Mouse (Mus musculus) lung, embryonic 15.5 days (tissue): ENCODE results near the gene Gm42669. TPM values are rescaled to one million over a fixed set of nuclear protein-coding genes. Genes with fewer than 3 reads are reported as not detected.

ENCODE experiments used
- ATAC-seq: fragments of 200-750 bp; cut with Nextera tagmentation; 2 replicates; pipeline ENCODE4 v1.8.0; 2017; ENCODE audit warnings: moderate number of reproducible peaks, borderline replicate concordance; ENCODE audit not compliant: low FRiP score, low TSS enrichment; ENCODE audit errors: extremely low read depth
- H3K27ac ChIP-seq: fragments of 300-500 bp; sonication (generic); 2 replicates; pipeline ENCODE4 v1.5.1; 2015; ENCODE audit warnings: moderate library complexity, mild to moderate bottlenecking, inconsistent platforms
- H3K27me3 ChIP-seq: fragments of 300-500 bp; sonication (generic); 2 replicates; pipeline ENCODE4 v1.6.1; 2015; ENCODE audit warnings: inconsistent platforms
- H3K36me3 ChIP-seq: fragments of 300-500 bp; sonication (generic); 2 replicates; pipeline ENCODE4 v1.6.1; 2015; ENCODE audit warnings: inconsistent platforms
- H3K4me1 ChIP-seq: fragments of 300-500 bp; sonication (generic); 2 replicates; pipeline ENCODE4 v1.6.1; 2015; ENCODE audit warnings: inconsistent platforms
- H3K4me2 ChIP-seq: fragments of 300-500 bp; sonication (generic); 2 replicates; pipeline ENCODE4 v1.6.1; 2015; ENCODE audit warnings: inconsistent platforms, mild to moderate bottlenecking, moderate library complexity
- H3K4me3 ChIP-seq: fragments of 300-500 bp; sonication (generic); 2 replicates; pipeline ENCODE4 v1.5.1; 2015; ENCODE audit warnings: mild to moderate bottlenecking, inconsistent platforms
- H3K9ac ChIP-seq: fragments of 300-500 bp; sonication (generic); 2 replicates; pipeline ENCODE4 v1.6.1; 2015; ENCODE audit warnings: inconsistent platforms
- H3K9me3 ChIP-seq: fragments of 300-500 bp; sonication (generic); 2 replicates; pipeline ENCODE4 v1.6.1; 2016; ENCODE audit warnings: inconsistent platforms
- WGBS: fragments of 180-500 bp; shearing (Covaris S2); methylation state at CpG from one replicate; pipeline ENCODE4 v1.1.7; 2015; 5-methylcytosine and 5-hydroxymethylcytosine counted together
- polyA plus RNA-seq: library from polyadenylated mRNA; unstranded; fragments of >200 nt; fragmentation: Nextera tagmentation; extraction: Ambion mirVana; gene quantifications from 2 replicates; pipeline ENCODE4 v1.2.1, GENCODE M21; 2015

The Gm42669 gene
- polyA plus RNA-seq, result 0.30 and 0.36 TPM in 2 replicates

- WGBS, result 69% methylated on average over 4 of the region's 4 CpGs
- no peaks in the 10 kb centered on the region for H3K27me3 ChIP-seq
- no peak within 1 kb of the TSS for H3K4me3 ChIP-seq
Measured at GRCm38 (mm10) chr5:107507321-107507720, at the start of gene Gm42669. Gm42669 (plus strand) TSS chr5:107507621.

GRCm38 (mm10) chr5:107462147-107463076, 45.0 kb upstream of the Gm42669 start:
- H3K36me3 ChIP-seq, result no peaks in the 10 kb centered on the region
- H3K4me2 ChIP-seq, result no peak overlapping the region
- no peak overlapping the region for H3K27ac ChIP-seq
- no peak overlapping the region for H3K4me3 ChIP-seq
- H3K4me1 ChIP-seq, result no peaks in the 10 kb centered on the region
- no peak overlapping the region for H3K9ac ChIP-seq
- WGBS, result 86% methylated on average over 4 of the region's 4 CpGs
- no peaks in the 10 kb centered on the region for H3K27me3 ChIP-seq
- no peak for ATAC-seq
- H3K9me3 ChIP-seq, result no peaks in the 10 kb centered on the region

More at GRCm38 (mm10) chr5:107507321-107507720, at the start of gene Gm42669:
- ATAC-seq, result no peak
- Histone ChIP-seq H3K9me3 (no peaks in the 10 kb centered on the region), H3K27ac (no peak within 1 kb of the TSS), H3K4me1 (no peaks in the 10 kb centered on the region), H3K9ac (no peak within 1 kb of the TSS), H3K4me2 (no peak within 1 kb of the TSS), H3K36me3 (no peaks in the 10 kb centered on the region)

GRCm38 (mm10) chr5:107466501-107466900, 40.9 kb upstream of the Gm42669 start:
- WGBS, result 60% methylated on average over 5 of the region's 5 CpGs
- Histone ChIP-seq H3K9ac (no peak overlapping the region), H3K4me3 (no peak overlapping the region), H3K27me3 (no peaks in the 10 kb centered on the region), H3K27ac (no peak overlapping the region), H3K4me1 (no peaks in the 10 kb centered on the region), H3K4me2 (no peak overlapping the region), H3K36me3 (peaks cover 6% of the 10 kb centered on the region; the same call in 1 of the 2 replicates), H3K9me3 (no peaks in the 10 kb centered on the region)
- ATAC-seq, result no peak

- H3K4me1 ChIP-seq, result no peaks in the 10 kb centered on the region
- no peaks in the 10 kb centered on the region for H3K9me3 ChIP-seq
- H3K4me3 ChIP-seq, result no peak overlapping the region
- peaks cover 7% of the 10 kb centered on the region; the same call in 1 of the 2 replicates for H3K36me3 ChIP-seq
- WGBS, result 77% methylated on average over 4 of the region's 4 CpGs
- H3K27ac ChIP-seq, result no peak overlapping the region
- no peak overlapping the region for H3K4me2 ChIP-seq
- no peak for ATAC-seq
- H3K27me3 ChIP-seq, result no peaks in the 10 kb centered on the region
- no peak overlapping the region for H3K9ac ChIP-seq
Measured at GRCm38 (mm10) chr5:107467098-107467497, 40.3 kb upstream of the Gm42669 start.

- Histone ChIP-seq H3K27ac (no peak overlapping the region), H3K9me3 (no peaks in the 10 kb centered on the region), H3K27me3 (no peaks in the 10 kb centered on the region), H3K4me1 (no peaks in the 10 kb centered on the region), H3K9ac (no peak overlapping the region), H3K4me3 (no peak overlapping the region), H3K4me2 (no peak overlapping the region), H3K36me3 (peaks cover 7% of the 10 kb centered on the region; the same call in 1 of the 2 replicates)
- WGBS, result 62% methylated on average over 10 of the region's 10 CpGs
- no peak for ATAC-seq
Measured at GRCm38 (mm10) chr5:107470600-107471329, 36.7 kb upstream of the Gm42669 start.

GRCm38 (mm10) chr5:107480194-107480593, 27.2 kb upstream of the Gm42669 start:
- 78% methylated on average over 2 of the region's 2 CpGs for WGBS
- H3K4me2 ChIP-seq, result no peak overlapping the region

GRCm38 (mm10) chr5:107488996-107489395, 18.4 kb upstream of the Gm42669 start:
- whole genome bisulfite sequencing, result 61% methylated on average over 4 of the region's 4 CpGs
- no peak overlapping the region for H3K4me2 ChIP-seq

More at GRCm38 (mm10) chr5:107480194-107480593, 27.2 kb upstream of the Gm42669 start:
- no peaks in the 10 kb centered on the region for H3K36me3 ChIP-seq
- no peak overlapping the region for H3K4me3 ChIP-seq
- H3K4me1 ChIP-seq, result no peaks in the 10 kb centered on the region
- ATAC-seq, result no peak
- no peak overlapping the region for H3K27ac ChIP-seq
- H3K9ac ChIP-seq, result no peak overlapping the region
- no peaks in the 10 kb centered on the region for H3K9me3 ChIP-seq
- H3K27me3 ChIP-seq, result no peaks in the 10 kb centered on the region

GRCm38 (mm10) chr5:107491036-107491435, 16.4 kb upstream of the Gm42669 start:
- WGBS, result 66% methylated on average over 9 of the region's 9 CpGs
- Histone ChIP-seq H3K27me3 (no peaks in the 10 kb centered on the region), H3K4me2 (no peak overlapping the region), H3K4me1 (no peaks in the 10 kb centered on the region), H3K9ac (no peak overlapping the region), H3K27ac (peak overlapping the region; percentile 41; the same call in 1 of the 2 replicates), H3K36me3 (0 out of 2 replicates have a peak, but pooled peaks cover 4% of the 10 kb centered on the region), H3K9me3 (no peaks in the 10 kb centered on the region), H3K4me3 (no peak overlapping the region)
- ATAC-seq, result 0 out of 2 replicates have a peak, but pooled peaks have one; percentile 59

More at GRCm38 (mm10) chr5:107488996-107489395, 18.4 kb upstream of the Gm42669 start:
- Histone ChIP-seq H3K36me3 (0 out of 2 replicates have a peak, but pooled peaks cover 4% of the 10 kb centered on the region), H3K4me3 (no peak overlapping the region), H3K9ac (no peak overlapping the region), H3K9me3 (no peaks in the 10 kb centered on the region), H3K27ac (no peak overlapping the region), H3K27me3 (no peaks in the 10 kb centered on the region), H3K4me1 (no peaks in the 10 kb centered on the region)
- ATAC-seq, result no peak

GRCm38 (mm10) chr5:107492471-107492870, 14.9 kb upstream of the Gm42669 start:
- no peaks in the 10 kb centered on the region for H3K27me3 ChIP-seq
- H3K27ac ChIP-seq, result no peak overlapping the region
- 0 out of 2 replicates have a peak, but pooled peaks cover 4% of the 10 kb centered on the region for H3K36me3 ChIP-seq
- no peaks in the 10 kb centered on the region for H3K4me1 ChIP-seq
- ATAC-seq, result no peak
- WGBS, result 86% methylated on average over 2 of the region's 2 CpGs
- H3K4me2 ChIP-seq, result no peak overlapping the region
- no peak overlapping the region for H3K9ac ChIP-seq
- H3K9me3 ChIP-seq, result no peaks in the 10 kb centered on the region
- no peak overlapping the region for H3K4me3 ChIP-seq

GRCm38 (mm10) chr5:107494759-107495158, 12.7 kb upstream of the Gm42669 start:
- 0 out of 2 replicates have a peak, but pooled peaks cover 4% of the 10 kb centered on the region for H3K36me3 ChIP-seq
- WGBS, result 97% methylated on average over 5 of the region's 5 CpGs
- H3K4me2 ChIP-seq, result no peak overlapping the region
- no peak for ATAC-seq
- no peak overlapping the region for H3K9ac ChIP-seq
- H3K27ac ChIP-seq, result no peak overlapping the region
- no peaks in the 10 kb centered on the region for H3K4me1 ChIP-seq
- H3K27me3 ChIP-seq, result no peaks in the 10 kb centered on the region
- H3K4me3 ChIP-seq, result no peak overlapping the region
- H3K9me3 ChIP-seq, result no peaks in the 10 kb centered on the region

- H3K27me3 ChIP-seq, result no peaks in the 10 kb centered on the region
- 86% methylated on average over 2 of the region's 2 CpGs for WGBS
- H3K9me3 ChIP-seq, result no peaks in the 10 kb centered on the region
- H3K27ac ChIP-seq, result no peak overlapping the region
- no peaks in the 10 kb centered on the region for H3K4me1 ChIP-seq
- H3K9ac ChIP-seq, result no peak overlapping the region
- ATAC-seq, result no peak
- H3K4me2 ChIP-seq, result no peak overlapping the region
- 0 out of 2 replicates have a peak, but pooled peaks cover 4% of the 10 kb centered on the region for H3K36me3 ChIP-seq
- H3K4me3 ChIP-seq, result no peak overlapping the region
Measured at GRCm38 (mm10) chr5:107496047-107496446, 11.4 kb upstream of the Gm42669 start.
